Mouse (Mus musculus): ENCODE results near the gene Rassf6.

Rassf6 gene

DNA sequence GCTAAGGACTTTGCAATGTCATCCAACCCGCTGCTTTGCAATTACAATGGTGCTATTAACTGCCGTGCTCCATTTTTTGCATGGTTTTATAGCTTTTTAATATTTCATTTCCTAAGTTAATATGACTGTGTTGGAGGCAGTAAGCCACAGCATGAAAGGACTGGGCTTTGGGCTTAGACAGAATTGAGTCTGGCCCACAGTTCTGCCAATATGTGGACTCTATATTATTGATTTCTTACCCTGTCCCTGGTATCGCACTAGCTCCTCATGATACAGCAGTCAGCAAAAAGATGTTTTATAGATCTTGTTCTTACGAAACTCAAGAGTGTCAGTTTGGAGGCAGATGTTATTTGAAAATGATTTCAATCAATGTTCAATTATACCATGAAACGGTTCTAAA lies 5.9 kb upstream of the Rassf6 start:
- TF ChIP-seq GATA4 (IDR thresholded peaks at IDR 0.05; ENCODE audit: insufficient replicate concordance, low read length), result no peak

DNA sequence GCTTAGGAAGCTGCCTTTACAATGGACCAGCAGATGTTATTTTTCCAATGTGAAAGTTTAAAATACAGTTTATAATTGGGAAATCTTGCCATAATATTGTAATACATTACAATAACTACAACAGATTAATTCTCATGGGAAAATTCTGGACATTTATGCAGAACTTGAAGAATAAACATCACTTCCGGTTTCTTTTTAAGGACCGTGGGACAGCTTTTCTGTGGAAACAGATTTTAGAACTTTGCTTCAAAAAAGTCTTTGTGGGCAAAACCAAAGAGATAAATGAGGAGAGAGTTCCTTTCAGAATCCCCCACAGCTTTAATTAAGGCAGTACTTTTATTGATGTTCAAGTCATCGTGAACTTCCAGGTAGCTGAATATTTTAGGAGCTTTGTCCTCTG lies 5.1 kb upstream of the Rassf6 start:
- TF ChIP-seq GATA4 (IDR thresholded peaks at IDR 0.05; ENCODE audit: insufficient replicate concordance, low read length), result no peak

DNA sequence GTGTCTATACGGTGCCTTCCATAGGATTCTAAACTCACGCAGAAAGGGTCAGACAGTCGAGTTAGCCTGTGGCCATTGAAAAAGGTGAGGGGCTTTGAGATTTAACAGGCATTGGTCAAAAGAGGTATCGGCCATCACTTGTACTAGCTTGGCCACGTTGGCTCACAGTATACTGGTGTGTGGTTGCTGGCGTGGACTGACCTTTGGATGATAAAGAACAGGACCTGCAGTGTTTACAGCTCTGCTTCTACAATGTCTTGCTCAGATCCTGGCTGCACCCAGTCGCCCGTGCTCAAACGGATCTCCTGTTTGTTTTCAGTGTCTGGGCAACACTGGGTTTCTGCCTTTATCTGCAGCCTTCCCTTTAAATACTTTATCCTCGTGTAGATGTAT lies 757 bp upstream of the Rassf6 start:
- no peak; the same call in 1 of the 2 replicates for TF ChIP-seq GATA4 (IDR thresholded peaks at IDR 0.05; ENCODE audit: insufficient replicate concordance, low read length)

DNA sequence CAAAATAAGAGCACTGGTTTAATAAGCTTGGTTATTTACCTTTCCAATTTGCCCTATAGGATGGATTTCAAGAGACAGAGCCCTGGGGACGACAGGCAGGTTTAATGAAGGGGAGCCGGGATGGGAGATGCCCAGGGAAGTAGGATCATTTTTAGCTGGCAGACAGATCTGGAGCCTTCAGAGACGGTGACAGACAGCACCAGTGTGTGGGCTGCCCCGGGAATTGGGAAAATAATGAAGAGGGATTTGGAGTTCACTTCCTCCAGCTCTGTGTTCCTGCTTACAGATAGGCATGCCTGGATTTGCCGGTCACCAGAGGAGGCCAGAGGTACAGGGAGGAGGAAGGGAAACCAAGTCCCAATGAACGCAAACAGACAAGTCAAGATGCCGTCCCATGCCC lies 5.6 kb downstream of the Rassf6 start:
- no peak for TF ChIP-seq GATA4 (IDR thresholded peaks at IDR 0.05; ENCODE audit: insufficient replicate concordance, low read length)

DNA sequence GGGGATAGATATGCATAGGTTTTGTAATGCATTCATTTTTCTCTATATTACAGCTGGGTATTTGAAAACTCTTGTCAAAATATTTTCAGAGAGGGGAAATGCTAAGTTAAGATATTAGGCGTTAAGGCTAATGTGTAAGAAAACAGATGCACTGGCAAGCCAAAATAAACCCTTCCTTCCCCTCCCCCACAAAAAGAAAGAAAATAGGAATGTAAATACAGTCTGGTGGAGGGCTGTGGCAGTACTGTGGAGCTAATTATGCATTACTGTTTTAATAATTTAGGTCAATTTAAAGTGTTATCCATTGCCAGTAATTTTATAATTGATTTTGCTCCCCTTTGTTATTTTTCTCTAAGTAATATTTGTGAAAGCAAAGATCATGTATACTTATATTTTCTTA lies 11.9 kb downstream of the Rassf6 start:
- no peak for TF ChIP-seq GATA4 (IDR thresholded peaks at IDR 0.05; ENCODE audit: insufficient replicate concordance, low read length)

DNA sequence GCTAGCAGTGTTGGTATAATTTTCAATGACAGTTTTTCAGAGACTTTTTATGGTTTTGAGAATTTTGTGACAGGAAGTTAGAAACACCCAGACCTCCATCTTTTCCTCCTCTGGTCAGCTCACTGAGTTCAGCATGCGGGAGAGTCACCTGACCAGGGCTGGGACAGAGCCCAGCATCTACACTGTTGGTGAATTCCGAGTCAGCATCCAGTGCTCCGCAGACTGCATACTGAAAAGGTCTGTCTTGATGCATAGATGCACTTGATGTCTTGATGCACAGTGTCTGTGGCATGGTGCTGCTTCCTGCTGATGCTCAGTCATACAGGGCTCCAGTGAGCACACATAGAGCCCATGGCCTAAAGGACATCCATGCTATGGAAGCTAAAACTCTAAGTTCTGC lies 12.4 kb downstream of the Rassf6 start:
- TF ChIP-seq GATA4 (IDR thresholded peaks at IDR 0.05; ENCODE audit: insufficient replicate concordance, low read length), result no peak

DNA sequence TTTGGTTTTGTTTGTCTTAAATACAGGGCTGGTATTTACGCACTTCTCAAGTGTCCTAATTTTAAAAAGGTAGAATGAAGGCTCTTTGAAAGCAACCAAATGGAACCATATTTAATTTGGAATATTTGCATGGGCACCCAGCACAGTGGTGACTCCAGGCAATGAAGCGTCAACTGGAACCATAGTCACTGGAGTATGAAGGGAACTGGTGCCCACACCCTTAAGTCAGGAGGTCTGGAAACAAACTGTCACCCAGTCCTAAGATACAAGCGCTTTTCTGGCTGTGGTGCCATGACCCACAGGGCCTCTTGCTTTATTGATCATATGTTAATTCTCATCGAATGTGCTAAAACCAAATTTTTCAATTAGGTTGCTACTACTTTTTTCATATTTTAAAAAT lies 13.0 kb downstream of the Rassf6 start:
- no peak for TF ChIP-seq GATA4 (IDR thresholded peaks at IDR 0.05; ENCODE audit: insufficient replicate concordance, low read length)

DNA sequence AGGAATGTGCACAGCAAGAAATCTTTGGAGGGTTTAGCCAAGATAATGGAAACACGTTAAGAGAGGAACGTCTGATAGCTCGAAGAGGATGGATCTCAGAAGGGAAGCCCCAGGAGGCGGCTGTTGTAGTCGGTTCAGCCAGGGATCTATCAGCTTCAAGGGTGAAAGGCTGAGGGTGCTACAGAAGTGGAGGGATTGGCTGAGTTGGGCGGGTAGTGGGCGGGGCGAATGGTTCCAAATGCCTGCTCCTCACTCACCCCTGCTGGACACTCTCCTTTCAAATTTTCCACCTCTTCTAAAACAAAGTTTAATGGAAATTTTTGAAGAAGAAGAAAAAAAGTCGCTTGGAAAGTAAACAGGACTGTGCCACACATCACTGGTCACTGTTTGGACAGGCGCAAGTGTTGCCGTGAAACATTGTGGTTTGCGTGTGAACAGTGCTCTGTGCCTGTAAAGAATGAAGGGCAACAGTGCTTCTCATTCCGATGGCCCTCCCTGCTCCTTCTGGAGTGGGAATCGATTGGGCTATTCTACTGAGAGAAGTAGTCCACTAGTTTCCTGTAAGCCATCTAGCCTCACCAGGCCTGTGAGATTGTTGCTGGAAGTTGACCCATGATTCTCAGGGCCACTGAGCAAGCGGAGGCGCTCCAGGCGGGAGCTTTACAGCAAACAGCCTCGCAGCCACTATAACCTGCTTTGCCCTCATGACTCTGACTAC lies 15.6 kb downstream of the Rassf6 start:
- no peak for TF ChIP-seq GATA4 (IDR thresholded peaks at IDR 0.05; ENCODE audit: insufficient replicate concordance, low read length)

DNA sequence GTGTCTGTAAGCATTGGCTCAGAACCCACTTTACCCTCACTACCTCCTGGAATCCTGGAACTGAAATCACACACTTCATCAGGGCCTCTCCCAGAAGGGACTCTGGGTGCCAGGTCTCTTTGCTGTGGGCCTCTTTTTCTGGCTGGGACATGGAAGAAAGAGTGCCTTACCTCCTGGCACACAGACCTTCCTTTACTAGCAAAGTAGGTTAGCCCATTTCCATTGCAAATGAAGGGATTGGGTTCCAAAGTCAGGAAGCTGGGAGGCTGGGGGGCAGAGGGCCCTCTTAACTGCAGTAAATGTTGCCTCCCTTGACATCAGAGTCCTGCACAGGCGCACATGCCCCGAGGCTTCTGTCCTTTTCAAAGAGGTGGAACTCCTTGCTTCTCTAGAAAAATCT lies 17.2 kb downstream of the Rassf6 start:
- TF ChIP-seq GATA4 (IDR thresholded peaks at IDR 0.05; ENCODE audit: insufficient replicate concordance, low read length), result no peak

DNA sequence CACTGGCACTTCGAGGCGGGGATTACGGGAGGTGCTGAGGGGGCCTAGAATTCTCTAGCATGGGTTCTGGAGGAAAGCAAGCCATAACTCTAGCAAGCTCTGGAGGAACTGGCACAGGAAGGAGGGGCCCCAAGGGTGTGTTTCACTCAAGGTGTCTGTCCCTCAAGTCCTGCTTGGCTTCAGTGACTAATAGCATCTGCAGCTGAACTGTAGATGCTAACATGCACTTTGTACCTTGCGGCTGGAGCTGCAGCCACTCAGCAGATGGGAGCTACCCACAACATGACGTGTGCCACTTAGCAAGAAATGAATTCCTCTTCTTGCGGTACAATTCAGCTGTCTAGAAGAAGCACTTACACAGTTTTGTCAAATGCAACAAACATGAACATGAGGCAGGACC lies 18.7 kb downstream of the Rassf6 start:
- no peak for TF ChIP-seq GATA4 (IDR thresholded peaks at IDR 0.05; ENCODE audit: insufficient replicate concordance, low read length)

DNA sequence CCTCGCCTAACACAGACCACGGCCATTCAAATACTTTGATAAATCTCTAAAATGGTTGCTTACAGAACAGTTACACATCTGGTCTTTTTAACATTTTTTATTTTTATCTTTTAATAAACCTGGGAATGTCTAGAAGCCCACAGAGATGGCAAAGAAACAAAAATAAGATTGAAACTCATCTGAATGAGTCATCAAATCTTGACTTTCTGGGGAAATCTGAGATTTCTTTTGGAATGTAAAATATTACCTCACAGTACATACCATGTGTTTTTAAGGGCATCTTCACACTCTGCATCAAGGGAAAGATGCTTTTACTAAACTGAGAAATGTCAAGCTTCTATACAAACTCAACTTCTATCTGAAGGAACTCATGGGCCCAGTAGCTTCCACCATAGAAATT lies 19.1 kb downstream of the Rassf6 start:
- no peak for TF ChIP-seq GATA4 (IDR thresholded peaks at IDR 0.05; ENCODE audit: insufficient replicate concordance, low read length)

DNA sequence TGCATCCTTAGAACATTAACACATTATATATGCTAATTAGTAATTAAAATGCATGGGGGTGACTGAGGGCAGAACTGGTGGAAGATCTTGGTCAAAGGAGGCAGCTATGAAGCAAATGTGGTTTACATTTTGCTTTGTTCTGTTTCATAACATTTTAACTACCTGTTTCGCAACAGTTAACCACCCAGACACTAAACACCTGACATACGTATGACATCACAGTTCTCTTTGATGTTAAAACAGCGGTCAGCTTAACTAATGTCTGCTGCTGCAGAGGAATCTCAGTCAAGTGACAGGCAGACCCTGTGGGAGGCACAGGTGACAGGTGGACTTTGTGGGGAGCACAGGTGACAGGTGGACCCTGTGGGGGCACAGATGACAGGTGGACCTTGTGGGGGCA lies 22.6 kb downstream of the Rassf6 start:
- TF ChIP-seq GATA4 (IDR thresholded peaks at IDR 0.05; ENCODE audit: insufficient replicate concordance, low read length), result no peak

DNA sequence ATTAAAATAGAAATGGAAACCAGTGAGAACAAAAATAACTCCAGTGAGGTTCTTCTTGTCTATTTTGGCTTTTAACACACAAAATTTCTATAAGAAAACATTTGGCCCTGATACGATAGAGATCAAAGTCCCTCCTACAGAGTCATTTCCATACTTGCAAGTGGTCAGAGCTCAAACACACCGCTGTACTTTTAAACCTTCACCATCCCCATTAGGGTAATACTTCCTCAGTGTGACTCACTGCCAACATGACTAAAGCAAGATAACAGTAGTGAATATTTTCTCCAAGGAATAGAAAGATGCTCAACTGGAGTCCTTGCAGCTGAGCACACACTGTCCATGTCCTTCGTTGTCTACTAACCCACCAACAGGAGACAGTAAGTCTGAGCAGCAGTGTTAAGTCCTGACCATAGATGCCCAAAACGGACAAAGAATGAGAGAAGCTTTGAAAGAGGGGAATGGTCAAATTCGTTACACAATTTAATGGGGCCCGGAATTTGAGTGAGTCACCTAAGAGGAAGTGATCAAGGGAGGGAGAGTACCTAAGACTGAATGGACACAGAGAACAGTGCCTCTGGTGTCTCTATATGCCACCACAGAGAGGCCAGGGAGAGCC lies 28.4 kb downstream of the Rassf6 start:
- TF ChIP-seq GATA4 (IDR thresholded peaks at IDR 0.05; ENCODE audit: insufficient replicate concordance, low read length), result no peak

DNA sequence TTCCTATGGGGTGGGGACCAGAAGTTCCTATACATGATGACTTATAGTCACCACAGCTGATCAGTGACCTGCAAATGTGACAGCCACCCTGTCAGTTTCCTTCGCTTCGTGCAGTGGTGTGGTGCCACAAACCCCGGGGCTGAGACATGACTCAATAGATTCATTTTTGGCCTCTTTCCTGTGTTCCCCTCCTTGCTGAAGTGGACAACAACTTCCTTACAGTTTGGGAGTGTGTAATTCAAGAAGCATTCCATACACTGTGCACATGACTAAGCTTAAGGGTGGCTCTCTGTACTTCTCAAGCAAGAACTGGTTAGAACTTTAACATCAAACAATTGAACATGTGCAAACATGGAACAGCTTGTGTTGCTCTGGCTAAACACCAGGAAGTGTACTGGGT lies 29.1 kb downstream of the Rassf6 start:
- TF ChIP-seq GATA4 (IDR thresholded peaks at IDR 0.05; ENCODE audit: insufficient replicate concordance, low read length), result no peak

DNA sequence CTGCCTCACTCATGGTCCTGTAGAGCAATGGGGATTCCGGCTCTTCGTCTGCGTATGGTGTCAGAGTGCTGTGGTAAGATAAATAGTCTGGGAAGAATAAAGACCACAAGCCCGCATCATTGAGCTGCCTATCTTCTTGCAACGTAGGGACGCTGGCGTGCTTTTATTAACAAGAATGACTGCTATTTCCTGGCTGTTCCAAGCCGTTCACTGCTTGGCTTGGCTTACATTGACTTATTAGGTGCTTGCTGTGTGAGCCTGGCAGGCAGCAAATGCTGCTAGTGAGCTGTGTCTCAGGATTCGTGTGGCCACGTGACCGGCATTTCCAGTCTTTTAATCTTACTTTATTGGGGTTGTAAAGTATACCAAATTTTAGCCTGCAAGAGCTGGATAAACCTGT lies 31.6 kb downstream of the Rassf6 start:
- TF ChIP-seq GATA4 (IDR thresholded peaks at IDR 0.05; ENCODE audit: insufficient replicate concordance, low read length), result no peak

DNA sequence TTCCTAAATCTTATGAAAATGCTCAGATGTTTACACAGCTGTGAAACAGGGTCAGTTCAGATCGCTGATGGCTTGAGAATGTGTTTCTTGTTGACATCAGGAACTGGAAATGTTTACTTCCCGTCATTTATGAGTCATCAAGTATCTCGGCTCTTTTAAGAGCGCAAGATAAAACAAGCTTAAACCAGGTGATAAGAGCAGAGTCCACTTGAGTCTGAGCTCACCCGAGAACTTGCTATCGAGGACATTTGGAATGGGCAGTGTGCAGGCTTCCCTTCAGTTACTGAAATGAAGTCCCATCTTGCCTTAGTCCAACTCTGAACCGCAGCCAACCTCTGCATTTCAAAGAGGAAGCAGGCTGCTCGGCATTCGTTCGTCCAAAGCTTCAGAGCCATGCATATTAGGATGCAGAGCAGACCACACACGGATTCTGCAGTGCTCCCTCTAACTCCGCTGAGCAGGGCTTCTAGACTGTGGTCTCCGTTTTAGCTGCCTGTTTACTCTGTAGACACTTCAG lies 37.0 kb downstream of the Rassf6 start:
- TF ChIP-seq GATA4 (IDR thresholded peaks at IDR 0.05; ENCODE audit: insufficient replicate concordance, low read length), result no peak

DNA sequence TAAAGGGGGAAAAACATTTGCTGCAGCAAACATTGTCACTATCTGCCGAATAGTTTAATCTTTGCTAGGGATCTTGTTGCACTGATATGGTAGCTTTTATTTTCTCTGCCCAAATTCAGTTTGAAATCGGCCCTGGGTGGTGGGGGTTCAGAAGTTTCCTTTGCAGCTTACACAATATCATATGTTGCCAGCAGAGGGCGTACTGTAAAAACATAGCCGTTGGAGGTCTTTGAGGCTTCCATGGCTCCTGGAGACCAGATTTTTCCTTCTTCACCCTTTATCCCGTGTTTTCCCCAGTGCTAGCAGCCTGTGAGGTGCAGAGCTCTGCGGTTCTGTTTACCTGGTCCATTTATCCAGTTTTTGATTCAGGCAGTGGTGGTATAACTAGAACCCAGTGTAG lies 39.0 kb downstream of the Rassf6 start:
- TF ChIP-seq GATA4 (IDR thresholded peaks at IDR 0.05; ENCODE audit: insufficient replicate concordance, low read length), result no peak
